Comparison of ENCODE assay signal across 13 mouse cellular contexts in the genomic region with DNA sequence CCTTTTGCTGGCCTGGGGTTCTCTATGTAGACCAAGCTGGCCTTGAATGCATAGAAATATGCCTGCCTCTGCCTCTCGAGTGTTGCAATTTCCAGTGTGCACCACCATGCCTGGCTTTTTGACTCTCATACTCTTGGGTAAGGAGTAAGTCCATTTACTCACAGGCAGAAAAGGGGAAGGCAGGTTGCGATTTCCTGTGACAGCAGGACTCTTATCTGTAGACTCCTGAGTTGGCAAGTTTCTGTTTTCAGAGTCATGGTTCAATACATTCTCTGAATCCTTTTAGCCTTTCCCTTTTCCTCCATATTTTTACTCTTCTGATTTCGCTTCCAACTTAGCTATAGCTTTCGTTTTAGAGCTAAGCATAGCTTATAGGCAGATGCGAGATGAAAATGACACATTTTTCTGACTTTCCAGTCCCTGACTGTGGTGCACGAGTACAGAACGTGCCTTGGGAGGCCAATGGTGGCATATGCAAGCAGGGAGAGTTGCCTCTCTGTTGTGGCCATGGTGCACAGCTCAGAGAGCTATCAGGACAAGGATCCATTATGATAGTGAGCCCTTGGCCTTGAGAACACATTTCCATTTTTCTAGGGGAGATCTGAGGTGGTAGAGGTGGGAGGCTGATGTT. TPM values are rescaled to one million over a fixed set of nuclear protein-coding genes. Genes with fewer than 3 reads are reported as not detected.
DNase-seq lines count a peak whose midpoint lies in the region; ATAC-seq and TF ChIP-seq lines count a peak whose summit lies in the region.
"Had no signal": no experiment of that assay in that cellular context is flagged by ENCODE, and none has a peak within 500 bp of the region (broad histone marks: within the 10 kb centered on the region; RNA-seq: fewer than 3 reads in every experiment).

No protein-coding gene starts in this region.

- 76% methylated on average over 7 of the region's 7 CpGs for WGBS in lung, embryonic 14.5 days
- 36% methylated on average over 7 of the region's 7 CpGs for WGBS in liver, embryonic 16.5 days (ENCODE audit: insufficient replicate concordance)

- H3K27me3 ChIP-seq in lung, embryonic 14.5 days (ENCODE audit: insufficient read depth, low read length), result no peaks in the 10 kb centered on the region
- no peaks in the 10 kb centered on the region for H3K27me3 ChIP-seq in liver, embryonic 16.5 days (ENCODE audit: control insufficient read depth, insufficient read depth, low read depth, low read length)
- H3K27me3 ChIP-seq: limb, embryonic 13.5 days had no signal

- peak overlapping the region; percentile 9; the same call in 1 of the 2 replicates for H3K27ac ChIP-seq in lung, embryonic 14.5 days (ENCODE audit: low read depth)
- peak overlapping the region; percentile 100 for H3K27ac ChIP-seq in liver, embryonic 16.5 days (ENCODE audit: low read length)
- H3K27ac ChIP-seq: hindbrain, embryonic 14.5 days; limb, embryonic 13.5 days had no signal

- peak; percentile 15 for DNase-seq in lung, embryonic 14.5 days
- no peak for DNase-seq in lung, postnatal 25 days (ENCODE audit: low spot score)
- peak; percentile 43 to 72 for DNase-seq in spleen, postnatal 4 days (ENCODE audit: low spot score in 2 of 2)
- no peak for DNase-seq in gastrocnemius, postnatal 10 days
- no peak for DNase-seq in right cerebral cortex, postnatal 25 days
- DNase-seq: cerebellum, adult 9-11 months; forebrain, postnatal 0 days; kidney, adult 8-10 months had no signal

- no peak overlapping the region for H3K4me2 ChIP-seq in lung, embryonic 14.5 days
- peak overlapping the region; percentile 60 for H3K4me2 ChIP-seq in liver, embryonic 16.5 days (ENCODE audit: low read depth, low read length)
- H3K4me2 ChIP-seq: hindbrain, embryonic 14.5 days; limb, embryonic 13.5 days had no signal

- H3K9me3 ChIP-seq in lung, embryonic 14.5 days (ENCODE audit: low read depth, low read length), result no peaks in the 10 kb centered on the region
- no peaks in the 10 kb centered on the region for H3K9me3 ChIP-seq in liver, embryonic 16.5 days (replicated peaks; ENCODE audit: control insufficient read depth, low read length)
- H3K9me3 ChIP-seq: limb, embryonic 13.5 days had no signal

- H3K4me3 ChIP-seq in lung, embryonic 14.5 days (ENCODE audit: low read depth, low read length), result no peak overlapping the region
- H3K4me3 ChIP-seq in liver, embryonic 16.5 days (ENCODE audit: low read depth, low read length), result 0 out of 2 replicates have a peak overlapping the region, but pooled peaks have one; percentile 4
- H3K4me3 ChIP-seq: limb, embryonic 13.5 days had no signal

- no peak for TF ChIP-seq CTCF in lung, embryonic 14.5 days (IDR thresholded peaks at IDR 0.05; ENCODE audit: low read depth)

- no peak for ATAC-seq in lung, embryonic 14.5 days (ENCODE audit: insufficient read depth)
- peak; percentile 64 for ATAC-seq in erythroblast, adult 5-6 weeks (replicated peaks; ENCODE audit: low FRiP score, poor library complexity, severe bottlenecking)
- ATAC-seq in liver, embryonic 16.5 days (ENCODE audit: low read depth), result 0 out of 2 replicates have a peak, but pooled peaks have one; percentile 7
- no peak for ATAC-seq in inflammation-experienced regulatory T-cells, adult 6 months
- ATAC-seq: forebrain, postnatal 0 days had no signal

- 0 out of 2 replicates have a peak, but pooled peaks cover 3% of the 10 kb centered on the region for H3K4me1 ChIP-seq in lung, embryonic 14.5 days (ENCODE audit: insufficient read depth)
- H3K4me1 ChIP-seq in liver, embryonic 16.5 days (ENCODE audit: control insufficient read depth, low read depth, low read length), result peaks cover 37% of the 10 kb centered on the region

- H3K9ac ChIP-seq in lung, embryonic 14.5 days, result no peak overlapping the region
- H3K9ac ChIP-seq in liver, embryonic 16.5 days (ENCODE audit: low read depth, low read length), result peak overlapping the region; percentile 34
- H3K9ac ChIP-seq: forebrain, postnatal 0 days; hindbrain, embryonic 14.5 days; limb, embryonic 13.5 days had no signal

- H3K36me3 ChIP-seq in lung, embryonic 14.5 days (ENCODE audit: insufficient read depth), result no peaks in the 10 kb centered on the region
- H3K36me3 ChIP-seq in liver, embryonic 16.5 days (ENCODE audit: control insufficient read depth, insufficient read depth), result no peaks in the 10 kb centered on the region
- H3K36me3 ChIP-seq: limb, embryonic 13.5 days had no signal

RNA-seq across cellular contexts. Expression of a gene that starts 2.7 kb away (rescaled TPM):
- 25.3 and 25.9 TPM in 2 replicates for polyA plus RNA-seq in lung, embryonic 14.5 days (2014; fragmentation: Nextera tagmentation; extraction: Ambion mirVana)
- total RNA-seq in erythroblast, adult 5-6 weeks (2015; ENCODE audit: low replicate concordance), result 543 and 570 TPM in 2 replicates
- 1,171 and 1,293 TPM in 2 replicates for total RNA-seq in erythroblast, adult 5-6 weeks (2017; ENCODE audit: low replicate concordance)
- polyA plus RNA-seq in liver, embryonic 16.5 days (2015; fragmentation: Nextera tagmentation; extraction: Ambion mirVana), result 29.2 and 30.6 TPM in 2 replicates
- 10 to 100 TPM; 34.9 to 43.1 TPM for total RNA-seq in gastrocnemius, postnatal 10 days (2021)
- polyA plus RNA-seq in inflammation-experienced regulatory T-cells, adult 6 months (2017; shearing (Covaris generic)), result 10 to 100 TPM; 24.2 to 48.4 (median 41.9) TPM

Comparison
In these comparisons a context has a peak if more than half of its experiments do, and no peak if none do; other contexts are left out.
1. DNase-seq: peak in lung, embryonic 14.5 days (single experiment) and spleen, postnatal 4 days (2 of 2); none in lung, postnatal 25 days (single experiment), gastrocnemius, postnatal 10 days (single experiment) and right cerebral cortex, postnatal 25 days (single experiment).
2. ATAC-seq: peak in erythroblast, adult 5-6 weeks (single experiment) and liver, embryonic 16.5 days (single experiment); none in lung, embryonic 14.5 days (single experiment) and inflammation-experienced regulatory T-cells, adult 6 months (single experiment).